Mouse (Mus musculus) adrenal gland, adult 18-20 months (tissue): ENCODE measurements around the gene Man2a1. TPM values are rescaled to one million over a fixed set of nuclear protein-coding genes. Genes with fewer than 3 reads are reported as not detected.

Source experiments
- DNase-seq, 2 experiments: peaks; one replicate each; pipeline ENCODE4 v3.0.0; 2021 to 2022; ENCODE audit warnings: low spot score in 2 of 2
- total RNA-seq, 2 experiments: library from RNA; stranded (reverse); gene quantifications; 1 replicate in 1 of 2; 2 replicates in 1 of 2; pipeline ENCODE4 v1.2.3; 2021

Gene Man2a1
- total RNA-seq, 2 experiments from 2014 or later = 105 to 174 TPM

DNA sequence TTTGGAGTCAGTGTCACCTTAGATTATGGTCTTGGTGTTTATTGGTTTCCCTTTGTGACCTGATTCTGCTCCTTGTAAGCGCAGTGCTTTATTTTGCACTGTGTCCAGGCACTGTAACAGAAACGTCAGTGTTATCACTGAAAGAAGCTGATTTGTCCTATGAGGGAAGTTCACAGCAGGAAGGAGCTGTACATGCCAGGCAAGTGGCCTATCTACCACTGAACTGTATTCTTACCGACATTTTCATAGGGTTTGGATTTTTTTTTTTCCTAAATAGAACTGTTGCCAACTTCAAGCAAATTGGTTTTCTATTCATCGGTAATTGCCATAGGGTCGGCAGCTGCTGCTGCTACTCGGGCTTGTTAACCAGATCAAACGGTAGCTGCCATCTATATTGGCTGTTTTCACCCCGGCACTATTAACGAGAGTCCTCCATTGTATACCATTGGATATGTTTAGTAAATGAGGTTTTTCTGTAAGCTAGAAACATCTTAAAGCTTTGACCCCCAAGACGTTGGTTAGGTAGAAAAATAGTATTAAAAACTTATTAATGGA, 96.8 kb downstream of the Man2a1 start:
- DNase-seq = no peak

GRCm38 (mm10) chr17:64698516-64698915, 98.0 kb downstream of the Man2a1 start:
- peak in 1 of 2 experiments; percentile 37 for DNase-seq

GRCm38 (mm10) chr17:64703649-64704230, 103.2 kb downstream of the Man2a1 start:
- no peak for DNase-seq

DNA sequence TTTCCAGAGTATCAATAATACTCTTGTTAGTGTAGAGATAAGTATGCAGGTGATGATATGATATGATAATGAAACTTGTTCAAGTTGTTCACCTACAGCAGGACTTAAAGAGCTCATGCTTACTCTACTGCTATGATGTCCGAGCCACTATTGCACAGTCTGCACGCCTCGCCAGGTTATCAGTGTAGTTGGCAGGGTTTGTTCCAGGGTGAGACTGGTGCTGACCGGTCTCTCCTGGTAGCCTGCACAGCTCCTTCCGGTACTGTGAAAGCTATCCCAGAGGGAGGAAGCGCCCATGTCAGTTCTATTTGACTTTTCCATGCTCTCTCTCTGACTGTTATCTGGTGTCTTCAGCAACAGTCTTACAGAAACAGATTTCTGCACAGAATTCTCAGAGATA, 107.0 kb downstream of the Man2a1 start:
- no peak for DNase-seq

GRCm38 (mm10) chr17:64716318-64716717, 115.8 kb downstream of the Man2a1 start:
- DNase-seq = no peak

- no peak for DNase-seq
These were observed 119.2 kb downstream of the Man2a1 start for GRCm38 (mm10) chr17:64719760-64720159.

GRCm38 (mm10) chr17:64721112-64721511, 120.6 kb downstream of the Man2a1 start:
- DNase-seq = no peak

DNA sequence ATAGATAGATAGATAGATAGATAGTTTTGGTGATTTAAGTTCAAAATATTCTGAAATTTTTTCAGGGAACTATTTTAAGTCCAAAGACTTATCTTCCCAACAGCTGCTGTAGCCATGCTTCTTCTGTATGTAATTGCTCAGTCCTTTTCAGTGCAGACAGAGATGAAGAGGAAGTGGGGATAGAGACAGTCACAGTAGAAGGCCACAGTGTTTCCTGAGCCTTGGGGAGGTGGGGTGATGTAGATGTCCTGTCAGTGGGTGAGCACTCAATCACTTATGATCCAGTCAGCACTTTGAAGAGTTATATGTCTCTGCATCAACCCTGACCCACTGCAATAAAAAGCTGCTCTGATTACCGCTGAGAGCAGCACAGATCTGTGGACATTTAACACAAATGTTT, 122.6 kb downstream of the Man2a1 start:
- DNase-seq = no peak

GRCm38 (mm10) chr17:64725214-64725613, 124.7 kb downstream of the Man2a1 start:
- DNase-seq = no peak

- DNase-seq = no peak
These were observed 125.5 kb downstream of the Man2a1 start for GRCm38 (mm10) chr17:64726032-64726431.

- no peak for DNase-seq
These were observed 135.0 kb downstream of the Man2a1 start for GRCm38 (mm10) chr17:64735492-64735891.

- no peak for DNase-seq
These were observed 137.4 kb downstream of the Man2a1 start for GRCm38 (mm10) chr17:64737918-64738317.

DNA sequence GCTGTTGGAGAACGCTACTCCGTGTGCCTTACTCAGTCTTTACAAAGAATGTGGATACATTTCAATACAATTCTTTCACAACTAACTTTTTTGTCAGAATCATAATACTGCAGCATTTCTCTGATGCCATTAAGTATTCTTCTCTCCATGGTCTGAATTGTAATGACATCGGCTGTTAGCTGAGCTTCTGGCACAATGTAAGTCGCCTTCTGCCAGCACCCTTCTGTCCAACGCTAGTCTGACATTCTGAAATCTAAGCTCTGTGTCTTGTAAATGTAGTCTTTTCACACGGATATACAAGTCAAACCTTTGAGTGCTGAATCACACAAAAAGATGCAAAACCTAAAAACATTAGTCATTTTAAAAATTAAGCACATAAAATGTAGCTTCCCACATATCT, 138.6 kb downstream of the Man2a1 start:
- no peak for DNase-seq

DNA sequence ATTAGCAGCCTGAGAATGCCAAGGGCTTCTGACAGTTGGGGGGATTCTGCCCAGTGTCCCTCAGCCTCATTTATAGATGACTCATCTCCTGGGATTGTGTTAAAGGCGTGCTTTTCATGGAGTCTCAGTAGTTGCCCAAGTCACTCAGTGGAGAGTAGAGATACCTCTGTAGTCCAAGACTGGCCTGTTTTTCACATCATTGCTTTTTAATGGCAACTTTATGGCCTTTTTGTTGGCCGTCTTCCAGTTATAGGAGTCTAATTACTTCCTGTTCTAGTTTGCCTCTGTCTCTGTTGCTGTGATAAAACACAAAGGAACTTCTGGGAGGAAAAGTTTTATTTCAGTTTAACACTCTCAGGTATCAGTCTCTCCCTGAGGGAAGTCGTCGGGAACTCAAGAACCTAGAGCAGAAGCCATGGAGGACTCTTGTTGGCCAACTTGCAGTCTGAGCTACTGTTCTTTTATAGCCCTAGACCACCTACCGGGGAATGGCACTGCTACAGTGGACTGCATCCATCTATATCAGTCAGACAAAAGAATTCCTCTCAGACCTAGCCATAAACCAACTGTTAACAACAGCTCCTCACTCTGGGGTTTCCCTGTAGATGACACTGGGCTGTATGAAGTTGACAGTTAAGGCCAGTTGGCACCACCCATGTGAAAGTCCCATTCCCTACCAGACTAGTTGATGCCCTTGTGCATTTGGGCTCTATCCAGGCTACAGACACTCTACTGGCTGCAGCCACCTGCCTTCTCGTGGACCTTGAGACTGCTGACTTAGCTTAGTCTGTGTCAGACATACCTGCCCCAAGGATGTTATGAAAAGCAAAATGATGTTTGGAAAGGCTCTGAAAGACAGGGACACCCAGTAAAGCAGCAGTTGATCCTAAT, 142.4 kb downstream of the Man2a1 start:
- DNase-seq = no peak

GRCm38 (mm10) chr17:64743606-64744300, 143.2 kb downstream of the Man2a1 start:
- no peak for DNase-seq

- DNase-seq = no peak
These were observed 146.2 kb downstream of the Man2a1 start for GRCm38 (mm10) chr17:64746637-64747225.

DNA sequence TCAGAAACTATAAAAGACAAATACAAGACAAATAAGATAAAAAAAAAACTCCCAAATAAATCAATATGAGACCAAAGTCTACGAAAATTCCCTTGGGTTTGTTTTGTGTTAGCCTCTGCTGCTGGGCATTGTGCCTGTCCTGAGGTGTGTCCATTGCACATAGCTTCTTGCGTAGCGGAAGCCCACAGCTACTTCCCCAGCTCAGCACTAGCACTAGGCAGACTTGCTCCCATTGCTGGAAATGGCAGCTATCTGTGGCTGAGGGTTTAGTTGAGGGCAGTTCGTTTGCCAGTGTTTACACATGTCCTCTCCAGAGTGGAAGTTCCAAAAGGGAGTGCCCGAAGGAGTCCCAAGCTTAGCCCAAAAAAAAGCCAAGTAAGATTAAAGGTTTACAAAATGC, 146.9 kb downstream of the Man2a1 start:
- no peak for DNase-seq

- DNase-seq = no peak
These were observed 147.6 kb downstream of the Man2a1 start for GRCm38 (mm10) chr17:64748131-64748530.

DNA sequence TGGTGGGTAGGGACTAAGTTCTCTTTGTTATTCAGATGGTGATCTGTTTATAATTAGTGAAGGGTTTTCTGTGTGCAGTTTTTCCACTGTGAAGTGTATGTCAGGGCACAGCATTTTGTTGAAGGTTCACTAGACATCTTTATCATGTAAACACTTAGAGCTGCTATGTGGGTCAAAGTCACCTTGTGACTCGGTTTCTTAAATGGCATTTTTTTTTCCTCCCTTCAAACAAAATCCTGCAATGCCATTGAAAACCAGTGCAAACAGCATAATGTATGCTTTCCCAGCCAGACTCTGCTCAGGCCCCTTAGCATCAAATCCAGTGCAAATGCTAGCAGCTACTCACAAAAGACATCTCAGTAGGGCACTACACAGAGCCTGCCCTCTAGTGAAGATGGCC, 148.6 kb downstream of the Man2a1 start:
- no peak for DNase-seq

GRCm38 (mm10) chr17:64751249-64751648, 150.7 kb downstream of the Man2a1 start:
- no peak for DNase-seq
